Mouse (Mus musculus) frontal cortex, postnatal 10 days (tissue): ENCODE data around the gene Cacna2d1.

ENCODE experiments used
- DNase-seq, 2 experiments: peaks; one replicate each; pipeline ENCODE4 v3.0.0; 2022; ENCODE audit warnings: low spot score in 2 of 2, mixed read lengths in 1 of 2

Gene Cacna2d1

GRCm38 (mm10) chr5:16417996-16418395 is 483.5 kb downstream of the Cacna2d1 start:
- DNase-seq = no peak

GRCm38 (mm10) chr5:16418504-16418903 is 484.0 kb downstream of the Cacna2d1 start:
- no peak for DNase-seq
